Mouse (Mus musculus) heart, embryonic 11.5 days (tissue): ENCODE results near the gene Nfic. TPM values are rescaled to one million over a fixed set of nuclear protein-coding genes. Genes with fewer than 3 reads are reported as not detected.
A peak's percentile ranks its signal among the peaks of the same experiment; 100 is the strongest.

Experiments used
- ATAC-seq: fragments of 200-750 bp; cut with Nextera tagmentation; replicated peaks from 2 replicates; pipeline ENCODE4 v1.8.0; 2017; ENCODE audit warnings: moderate library complexity; ENCODE audit not compliant: insufficient number of reproducible peaks, low FRiP score, low TSS enrichment
- H3K27ac ChIP-seq: fragments of 300-500 bp; sonication (generic); 2 replicates; pipeline ENCODE4 v1.5.1; 2014; ENCODE audit warnings: mild to moderate bottlenecking, low read depth, low read length
- H3K27me3 ChIP-seq: fragments of 300-500 bp; sonication (generic); 2 replicates; pipeline ENCODE4 v1.6.1; 2014; ENCODE audit warnings: mild to moderate bottlenecking, low read length, mixed read lengths; ENCODE audit not compliant: control insufficient read depth, insufficient read depth
- H3K36me3 ChIP-seq: fragments of 300-500 bp; sonication (generic); 2 replicates; pipeline ENCODE4 v1.6.1; 2014; ENCODE audit warnings: mild to moderate bottlenecking, low read length, moderate library complexity, mixed read lengths; ENCODE audit not compliant: control insufficient read depth, insufficient read depth
- H3K4me1 ChIP-seq: fragments of 300-500 bp; sonication (generic); 2 replicates; pipeline ENCODE4 v1.6.1; 2014; ENCODE audit warnings: low read length; ENCODE audit not compliant: control insufficient read depth, insufficient read depth
- H3K4me2 ChIP-seq: fragments of 300-500 bp; sonication (generic); 2 replicates; pipeline ENCODE4 v1.6.1; 2014; ENCODE audit warnings: mild to moderate bottlenecking, moderate library complexity
- H3K4me3 ChIP-seq: fragments of 300-500 bp; sonication (generic); 2 replicates; pipeline ENCODE4 v1.5.1; 2014; ENCODE audit warnings: low read depth, low read length
- H3K9ac ChIP-seq: fragments of 300-500 bp; sonication (generic); 2 replicates; pipeline ENCODE4 v1.6.1; 2014; ENCODE audit warnings: mild to moderate bottlenecking, low read depth, low read length, moderate library complexity
- H3K9me3 ChIP-seq: fragments of 300-500 bp; sonication (generic); replicated peaks from 2 replicates; pipeline ENCODE4 v1.6.1; 2016; ENCODE audit warnings: low read length; ENCODE audit not compliant: control insufficient read depth
- WGBS: fragments of 180-500 bp; shearing (Covaris S2); extraction: QIAGEN DNeasy Blood & Tissue Kit; methylation state at CpG from one replicate; pipeline ENCODE4 v1.1.7; 2014; ENCODE audit not compliant: insufficient replicate concordance; 5-methylcytosine and 5-hydroxymethylcytosine counted together
- polyA plus RNA-seq: library from polyadenylated mRNA; unstranded; fragments of >200 nt; fragmentation: Nextera tagmentation; extraction: Ambion mirVana; gene quantifications from 2 replicates; pipeline ENCODE4 v1.2.1, GENCODE M21; 2014

Nfic gene
- polyA plus RNA-seq, 1 experiment from 2014 or later, result 28.1 TPM

- Histone ChIP-seq H3K36me3 (no peaks in the 10 kb centered on the region), H3K4me1 (peaks cover 6% of the 10 kb centered on the region), H3K9ac (no peak overlapping the region), H3K27ac (no peak overlapping the region), H3K4me3 (0 out of 2 replicates have a peak overlapping the region, but pooled peaks have one; percentile 8), H3K27me3 (peaks cover 94% of the 10 kb centered on the region), H3K4me2 (no peak overlapping the region), H3K9me3 (no peaks in the 10 kb centered on the region)
- 27% methylated on average over 20 of the region's 20 CpGs for WGBS
- no peak for ATAC-seq
Measured at GRCm38 (mm10) chr10:81460471-81460870, 5.0 kb upstream of the Nfic start.

- H3K27me3 ChIP-seq, result peaks cover 94% of the 10 kb centered on the region
- no peaks in the 10 kb centered on the region for H3K36me3 ChIP-seq
- H3K4me3 ChIP-seq, result no peak overlapping the region
- WGBS, result 58% methylated on average over 21 of the region's 21 CpGs
- ATAC-seq, result no peak
- no peaks in the 10 kb centered on the region for H3K9me3 ChIP-seq
- no peak overlapping the region for H3K4me2 ChIP-seq
- no peak overlapping the region for H3K27ac ChIP-seq
- peaks cover 4% of the 10 kb centered on the region for H3K4me1 ChIP-seq
- H3K9ac ChIP-seq, result no peak overlapping the region
Measured at GRCm38 (mm10) chr10:81459399-81459798, 4.0 kb upstream of the Nfic start.

GRCm38 (mm10) chr10:81458267-81458666 is 2.8 kb upstream of the Nfic start:
- Histone ChIP-seq H3K36me3 (no peaks in the 10 kb centered on the region), H3K9ac (no peak overlapping the region), H3K9me3 (no peaks in the 10 kb centered on the region), H3K27me3 (peaks cover 94% of the 10 kb centered on the region), H3K4me1 (no peaks in the 10 kb centered on the region), H3K4me3 (no peak overlapping the region), H3K27ac (no peak overlapping the region), H3K4me2 (no peak overlapping the region)
- no peak for ATAC-seq
- 76% methylated on average over 6 of the region's 6 CpGs for WGBS

- no peak overlapping the region for H3K27ac ChIP-seq
- no peak overlapping the region for H3K9ac ChIP-seq
- H3K27me3 ChIP-seq, result peaks cover 94% of the 10 kb centered on the region
- H3K4me2 ChIP-seq, result no peak overlapping the region
- ATAC-seq, result no peak
- H3K36me3 ChIP-seq, result no peaks in the 10 kb centered on the region
- no peaks in the 10 kb centered on the region for H3K4me1 ChIP-seq
- H3K9me3 ChIP-seq, result no peaks in the 10 kb centered on the region
- WGBS, result 77% methylated on average over 8 of the region's 8 CpGs
- no peak overlapping the region for H3K4me3 ChIP-seq
Measured at GRCm38 (mm10) chr10:81457624-81458023, 2.2 kb upstream of the Nfic start.

- Histone ChIP-seq H3K9ac (no peak overlapping the region), H3K36me3 (no peaks in the 10 kb centered on the region), H3K27ac (no peak overlapping the region), H3K9me3 (no peaks in the 10 kb centered on the region), H3K4me2 (no peak overlapping the region), H3K27me3 (peaks cover 94% of the 10 kb centered on the region), H3K4me1 (no peaks in the 10 kb centered on the region), H3K4me3 (no peak overlapping the region)
- no peak for ATAC-seq
- WGBS, result 23% methylated on average over 12 of the region's 12 CpGs
Measured at GRCm38 (mm10) chr10:81456983-81457563, 1.6 kb upstream of the Nfic start.

- Histone ChIP-seq H3K4me3 (no peak overlapping the region), H3K9me3 (no peaks in the 10 kb centered on the region), H3K27me3 (peaks cover 83% of the 10 kb centered on the region), H3K4me1 (no peaks in the 10 kb centered on the region), H3K36me3 (no peaks in the 10 kb centered on the region), H3K4me2 (no peak overlapping the region), H3K27ac (no peak overlapping the region), H3K9ac (no peak overlapping the region)
- WGBS, result 64% methylated on average over 2 of the region's 2 CpGs
- no peak for ATAC-seq
Measured at GRCm38 (mm10) chr10:81454106-81454505, 1.3 kb downstream of the Nfic start.

GRCm38 (mm10) chr10:81452947-81453288 is 2.5 kb downstream of the Nfic start:
- no peak for ATAC-seq

GRCm38 (mm10) chr10:81452237-81452946 is 3.0 kb downstream of the Nfic start:
- ATAC-seq, result no peak
- Histone ChIP-seq H3K4me2 (no peak overlapping the region; the same call in 1 of the 2 replicates), H3K27ac (no peak overlapping the region), H3K36me3 (no peaks in the 10 kb centered on the region), H3K9ac (no peak overlapping the region; the same call in 1 of the 2 replicates), H3K9me3 (no peaks in the 10 kb centered on the region), H3K4me1 (no peaks in the 10 kb centered on the region), H3K4me3 (no peak overlapping the region), H3K27me3 (peaks cover 69% of the 10 kb centered on the region)
- 9% methylated on average over 36 of the region's 36 CpGs for WGBS

More at GRCm38 (mm10) chr10:81452947-81453288, 2.5 kb downstream of the Nfic start:
- Histone ChIP-seq H3K4me2 (no peak overlapping the region; the same call in 1 of the 2 replicates), H3K27ac (no peak overlapping the region), H3K9me3 (no peaks in the 10 kb centered on the region), H3K4me1 (no peaks in the 10 kb centered on the region), H3K27me3 (peaks cover 74% of the 10 kb centered on the region), H3K9ac (no peak overlapping the region), H3K4me3 (no peak overlapping the region), H3K36me3 (no peaks in the 10 kb centered on the region)
- WGBS, result 7% methylated on average over 14 of the region's 14 CpGs

- ATAC-seq, result no peak
- Histone ChIP-seq H3K36me3 (no peaks in the 10 kb centered on the region), H3K27ac (no peak overlapping the region), H3K4me2 (no peak overlapping the region), H3K9me3 (no peaks in the 10 kb centered on the region), H3K4me1 (no peaks in the 10 kb centered on the region), H3K4me3 (no peak overlapping the region), H3K27me3 (peaks cover 64% of the 10 kb centered on the region), H3K9ac (no peak overlapping the region)
- WGBS, result 49% methylated on average over 6 of the region's 6 CpGs
Measured at GRCm38 (mm10) chr10:81451365-81451745, 4.1 kb downstream of the Nfic start.
